ENCODE assay signal across 17 mouse cellular contexts in genomic region chr11:76312805-76313204, GRCm38 (mm10).
A peak's percentile ranks its signal among the peaks of the same experiment; 100 is the strongest.
DNase-seq lines count a peak whose midpoint lies in the region; ATAC-seq and TF ChIP-seq lines count a peak whose summit lies in the region.
"Had no signal": no experiment of that assay in that cellular context is flagged by ENCODE, and none has a peak within 500 bp of the region (broad histone marks: within the 10 kb centered on the region; RNA-seq: fewer than 3 reads in every experiment).

No protein-coding gene starts in this region.

- no peaks in the 10 kb centered on the region for H3K27me3 ChIP-seq in limb, embryonic 10.5 days (ENCODE audit: low read depth, poor library complexity, severe bottlenecking)
- no peaks in the 10 kb centered on the region for H3K27me3 ChIP-seq in midbrain, postnatal 0 days (ENCODE audit: insufficient read depth, low read length)
- H3K27me3 ChIP-seq: stomach, embryonic 15.5 days had no signal

- DNase-seq in gastrocnemius, adult 2 months, result no peak
- DNase-seq in gastrocnemius, adult 18-20 months (ENCODE audit: low spot score), result no peak
- peak; percentile 57 for DNase-seq in urinary bladder, postnatal 14 days (ENCODE audit: low spot score)
- no peak for DNase-seq in urinary bladder, adult 2 months (ENCODE audit: low spot score)
- no peak for DNase-seq in limb, embryonic 10.5 days (ENCODE audit: low spot score)
- no peak for DNase-seq in layer of hippocampus, postnatal 25 days (ENCODE audit: extremely low spot score in 1 of 2, low spot score in 1 of 2)
- no peak for DNase-seq in midbrain, postnatal 0 days (ENCODE audit: low spot score)
- DNase-seq: B cell, adult 2 months; cerebellum, postnatal 25 days; lung, adult 18-20 months; thymus, postnatal 36 days had no signal

- H3K36me3 ChIP-seq in limb, embryonic 10.5 days, result 0 out of 2 replicates have a peak, but pooled peaks cover 3% of the 10 kb centered on the region
- H3K36me3 ChIP-seq in midbrain, postnatal 0 days (ENCODE audit: insufficient read depth, low read length), result no peaks in the 10 kb centered on the region
- H3K36me3 ChIP-seq: G1E; stomach, embryonic 15.5 days had no signal

- 57% methylated on average over 4 of the region's 4 CpGs for whole genome bisulfite sequencing in limb, embryonic 10.5 days
- 78% methylated on average over 4 of the region's 4 CpGs for WGBS in midbrain, postnatal 0 days

- H3K4me1 ChIP-seq in limb, embryonic 10.5 days, result peaks cover 77% of the 10 kb centered on the region
- no peaks in the 10 kb centered on the region for H3K4me1 ChIP-seq in midbrain, postnatal 0 days (ENCODE audit: insufficient read depth, low read length)

- no peak overlapping the region for H3K9ac ChIP-seq in midbrain, postnatal 0 days (replicated peaks; ENCODE audit: low read length, poor library complexity, severe bottlenecking)
- H3K9ac ChIP-seq: stomach, embryonic 15.5 days had no signal

- intact Hi-C loops in gastrocnemius, adult 2 months (cut with DNase I), result loop anchor here (5.0 kb wide), 1 partner anchor 84 kb away; the partner anchor contains the start of gene Nxn

- peak overlapping the region; percentile 79 for H3K27ac ChIP-seq in gastrocnemius, adult 2 months
- H3K27ac ChIP-seq in limb, embryonic 10.5 days, result peak overlapping the region; percentile 86
- H3K27ac ChIP-seq in midbrain, postnatal 0 days (ENCODE audit: low read depth, low read length), result no peak overlapping the region
- H3K27ac ChIP-seq: hindbrain, postnatal 0 days; kidney, postnatal 0 days; stomach, embryonic 15.5 days had no signal

- no peak overlapping the region for H3K4me2 ChIP-seq in midbrain, postnatal 0 days (ENCODE audit: low read depth, low read length, poor library complexity, severe bottlenecking)
- H3K4me2 ChIP-seq: stomach, embryonic 15.5 days had no signal

- TF ChIP-seq CTCF in gastrocnemius, adult 2 months (IDR thresholded peaks at IDR 0.05), result no peak
- TF ChIP-seq CTCF in midbrain, postnatal 0 days (IDR thresholded peaks at IDR 0.05), result no peak

- ATAC-seq in frontal cortex, adult (ENCODE audit: low TSS enrichment), result no peak
- ATAC-seq in midbrain, postnatal 0 days (ENCODE audit: low FRiP score), result no peak
- ATAC-seq: hindbrain, postnatal 0 days; midbrain, embryonic 16.5 days had no signal

- H3K9me3 ChIP-seq in limb, embryonic 10.5 days (replicated peaks), result no peaks in the 10 kb centered on the region
- no peaks in the 10 kb centered on the region for H3K9me3 ChIP-seq in midbrain, postnatal 0 days (ENCODE audit: low read length)
- H3K9me3 ChIP-seq: G1E; stomach, embryonic 15.5 days had no signal

- H3K4me3 ChIP-seq in gastrocnemius, adult 2 months, result no peak overlapping the region; the same call in 1 of the 2 replicates
- no peak overlapping the region for H3K4me3 ChIP-seq in limb, embryonic 10.5 days
- H3K4me3 ChIP-seq in midbrain, postnatal 0 days (ENCODE audit: low read depth, low read length), result no peak overlapping the region
- H3K4me3 ChIP-seq: stomach, embryonic 15.5 days had no signal
